Mouse (Mus musculus): Measurements from ENCODE around the gene Olfr921.

DNA sequence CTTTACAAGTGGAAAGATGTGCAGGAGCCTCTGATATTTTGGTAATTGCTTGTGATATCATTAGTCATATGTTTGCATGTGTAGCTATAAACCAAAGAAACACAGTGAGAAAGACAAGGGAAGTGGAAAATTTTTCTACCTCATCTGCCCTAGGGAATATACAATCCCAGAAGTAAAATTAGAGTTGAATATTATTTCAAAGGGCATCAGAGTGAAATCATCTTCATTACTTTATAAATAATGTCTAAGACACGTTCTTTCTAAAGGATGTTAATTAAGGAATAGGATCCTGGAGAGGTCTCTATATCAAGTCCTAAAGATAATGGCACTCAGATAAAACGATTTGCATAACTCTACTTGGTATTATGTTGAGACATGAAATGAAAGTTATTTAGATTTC lies 41.4 kb downstream of the Olfr921 start, which contains the start of gene Olfr922:
- TF ChIP-seq CTCF (IDR thresholded peaks at IDR 0.05; ENCODE audit: borderline replicate concordance, insufficient read depth, low read depth, low read length), result no peak
- TF ChIP-seq POLR2A (IDR thresholded peaks at IDR 0.05; ENCODE audit: borderline replicate concordance, insufficient read depth, low read length), result no peak

All from cerebellum, adult 2 months (tissue).